Mouse (Mus musculus) cerebellum, adult 2 months (tissue): ENCODE data around the gene Tedc1.

Experiments
- CTCF ChIP-seq: fragments of 200-500 bp; IDR thresholded peaks from 2 replicates; pipeline ENCODE4 v1.5.1; 2011; ENCODE audit warnings: low read depth, mild to moderate bottlenecking, control low read depth, low read length, moderate library complexity, borderline replicate concordance; ENCODE audit not compliant: insufficient read depth
- POLR2A ChIP-seq: fragments of 200-500 bp; IDR thresholded peaks from 2 replicates; pipeline ENCODE4 v1.6.1; 2011; ENCODE audit warnings: low read length, control low read depth, borderline replicate concordance; ENCODE audit not compliant: insufficient read depth

DNA sequence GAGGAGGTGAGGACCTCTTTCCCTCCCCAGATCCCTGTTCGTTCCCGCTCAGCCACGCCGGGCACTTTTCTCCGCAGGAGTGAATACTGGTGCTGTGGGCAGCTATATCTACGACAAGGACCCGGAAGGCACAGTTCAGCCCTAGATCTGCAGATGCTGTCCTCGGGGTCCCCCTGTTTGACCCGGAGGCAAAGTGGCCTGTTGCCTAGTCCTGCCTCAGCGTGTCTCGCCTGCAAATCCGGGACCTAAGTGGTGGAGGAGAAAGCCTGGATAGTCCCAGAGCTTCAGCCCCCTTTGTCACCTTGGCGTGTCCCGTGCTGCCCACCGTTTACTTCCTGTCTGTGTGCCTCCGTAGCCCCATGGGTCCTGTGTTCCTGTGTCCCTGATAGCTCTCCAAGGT is 11.3 kb upstream of the Tedc1 start:
- TF ChIP-seq POLR2A (no peak), CTCF (no peak)
